Mouse (Mus musculus) olfactory bulb, adult 2 months (tissue): ENCODE measurements at regions not wholly inside any gene's neighbourhood (a gene's known extent, or its start where the extent isn't known, plus 50 kb on each side); places are given as distances from the start of the nearest gene placed in this dataset.

Experiments
- CTCF ChIP-seq: fragments of 200-500 bp; IDR thresholded peaks from 2 replicates; pipeline ENCODE4 v1.5.1; 2012; ENCODE audit warnings: low read depth, mild to moderate bottlenecking, low read length, moderate library complexity; ENCODE audit not compliant: insufficient read depth
- POLR2A ChIP-seq: fragments of 200-500 bp; IDR thresholded peaks from 2 replicates; pipeline ENCODE4 v1.6.1; 2012; ENCODE audit warnings: mild to moderate bottlenecking, low read depth, low read length, moderate library complexity; ENCODE audit not compliant: insufficient read depth

DNA sequence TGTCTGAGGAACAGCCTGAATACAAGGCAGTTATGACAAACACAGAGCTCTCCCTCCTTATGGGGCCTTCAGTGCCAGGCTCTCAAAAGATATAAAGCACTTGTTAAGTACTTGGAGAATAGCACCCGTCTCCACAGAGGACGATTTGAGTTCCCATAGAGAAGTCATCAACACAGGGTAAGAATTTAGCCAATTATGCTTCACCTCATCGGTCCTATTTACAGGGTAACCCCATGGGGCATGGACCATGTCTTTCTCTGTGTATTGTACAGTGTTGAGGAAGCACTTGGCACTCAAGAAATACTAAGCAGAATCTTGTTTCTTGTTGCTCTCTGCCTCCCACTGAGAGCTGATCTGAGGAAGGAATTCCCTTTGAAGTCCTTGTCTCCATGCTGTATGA is 565.3 kb upstream of the Lcorl start:
- TF ChIP-seq CTCF, result no peak
- no peak for TF ChIP-seq POLR2A
